Mouse (Mus musculus) left cerebral cortex, adult 8-10 months (tissue): ENCODE results near the gene Pcgf3. TPM values are rescaled to one million over a fixed set of nuclear protein-coding genes. Genes with fewer than 3 reads are reported as not detected.
A peak's percentile ranks its signal among the peaks of the same experiment; 100 is the strongest.
"Not testable (repeated sequence)": the region's sequence is repeated elsewhere in the genome, so short reads cannot be mapped to it uniquely, and the experiment has no call there.

ENCODE experiments used
- DNase-seq, 2 experiments: peaks; one replicate each; pipeline ENCODE4 v3.0.0; 2022; ENCODE audit warnings: low spot score in 2 of 2
- total RNA-seq, 4 experiments: library from RNA; stranded (reverse); gene quantifications; 2 replicates each; pipeline ENCODE4 v1.2.4; 2022

Pcgf3 gene
- total RNA-seq, 4 experiments from 2014 or later, result 36.7 to 41.7 (median 38.5) TPM

DNA sequence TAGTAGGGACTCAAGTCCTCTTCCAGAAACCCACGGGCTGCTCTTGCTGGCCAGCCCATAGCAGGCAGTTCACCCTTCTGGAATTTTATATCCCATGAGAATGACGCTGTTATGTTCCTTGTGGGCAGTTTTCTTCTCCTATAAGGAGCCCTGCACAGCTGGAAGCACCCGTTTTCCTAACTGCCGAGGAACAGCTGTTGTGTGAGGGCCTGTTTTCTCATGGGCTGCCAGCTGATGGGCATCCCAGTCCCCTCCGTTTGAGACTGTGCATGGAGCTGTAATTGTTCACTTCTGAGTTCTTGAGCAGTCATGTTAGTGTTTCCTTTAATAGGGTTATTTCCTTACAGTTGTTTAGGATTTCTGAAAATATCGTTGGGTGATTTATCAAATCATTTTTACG lies 8.6 kb downstream of the Pcgf3 start:
- no peak for DNase-seq

DNA sequence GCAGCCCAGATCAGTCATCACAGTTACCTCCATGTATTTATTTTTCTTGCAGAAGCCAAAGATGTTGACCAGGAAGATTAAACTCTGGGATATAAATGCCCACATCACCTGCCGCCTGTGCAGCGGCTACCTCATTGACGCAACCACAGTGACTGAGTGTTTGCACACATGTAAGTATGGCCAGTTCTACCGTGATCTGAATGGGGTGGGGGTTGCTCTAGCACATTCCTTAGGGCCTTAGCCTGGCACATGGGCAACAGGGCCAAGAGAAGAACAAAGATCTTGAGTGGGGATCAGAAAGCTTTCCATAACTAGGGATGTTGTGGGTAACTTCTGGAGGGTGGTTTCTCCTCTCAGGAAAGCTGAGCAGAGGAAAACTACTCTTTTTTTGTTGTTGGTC lies 12.7 kb downstream of the Pcgf3 start:
- DNase-seq, result no peak

DNA sequence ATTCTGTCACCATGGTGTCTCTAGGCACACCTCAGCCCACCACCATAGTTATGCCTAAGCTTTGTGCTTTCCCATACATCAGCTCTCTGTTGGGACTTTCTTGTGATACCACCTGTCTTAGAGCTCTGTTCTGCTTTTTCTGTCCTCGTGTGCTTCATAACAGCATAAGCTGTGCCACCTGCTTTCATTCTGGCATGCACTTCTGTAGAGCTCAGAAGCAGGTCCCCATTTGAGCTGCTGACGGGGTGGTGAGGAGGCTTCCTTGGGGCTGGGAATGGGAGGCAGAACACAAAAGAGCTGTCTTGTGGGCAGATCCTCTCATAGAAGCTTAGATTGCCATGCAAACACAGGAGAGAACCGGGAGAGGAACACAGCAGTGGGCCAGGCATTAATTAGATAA lies 14.9 kb downstream of the Pcgf3 start:
- no peak for DNase-seq

DNA sequence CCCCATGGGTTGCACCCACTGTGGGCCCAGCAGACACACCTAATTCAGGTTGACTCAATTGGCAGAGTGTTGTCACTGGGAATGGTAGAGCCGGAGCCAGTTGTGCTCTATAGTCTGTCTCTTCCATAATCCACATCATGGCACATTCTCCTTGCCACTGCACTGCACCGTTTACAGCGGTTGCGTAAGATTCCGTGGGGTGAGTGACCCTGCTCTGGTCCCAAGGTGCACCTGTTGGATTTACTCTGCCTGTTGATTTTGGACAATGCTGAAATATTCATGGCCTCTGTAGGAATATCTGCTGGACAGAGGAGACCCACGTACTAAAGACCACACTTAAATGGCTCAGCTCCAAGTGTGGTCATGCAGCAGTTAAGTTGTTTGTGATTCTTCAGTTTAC lies 22.0 kb downstream of the Pcgf3 start:
- no peak for DNase-seq

DNA sequence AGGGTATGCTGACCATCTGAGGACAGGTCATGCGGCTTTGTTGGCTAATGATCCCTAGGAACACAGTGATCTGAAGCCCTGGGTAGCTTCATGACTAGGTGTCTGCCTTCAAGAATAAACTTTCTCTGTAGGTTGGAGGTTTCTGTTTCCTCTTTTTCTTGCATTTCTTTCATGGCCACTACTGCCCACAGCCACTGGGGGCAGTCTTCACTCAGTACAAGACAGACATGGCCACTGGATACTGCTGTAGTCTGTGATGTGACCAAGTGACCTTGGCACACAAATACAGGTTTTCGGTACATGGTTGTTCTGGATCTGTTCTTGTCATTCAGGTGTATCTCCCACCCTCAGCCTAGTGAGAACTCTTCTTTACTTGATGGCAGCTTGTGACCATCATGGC lies 24.2 kb downstream of the Pcgf3 start:
- DNase-seq, result no peak

DNA sequence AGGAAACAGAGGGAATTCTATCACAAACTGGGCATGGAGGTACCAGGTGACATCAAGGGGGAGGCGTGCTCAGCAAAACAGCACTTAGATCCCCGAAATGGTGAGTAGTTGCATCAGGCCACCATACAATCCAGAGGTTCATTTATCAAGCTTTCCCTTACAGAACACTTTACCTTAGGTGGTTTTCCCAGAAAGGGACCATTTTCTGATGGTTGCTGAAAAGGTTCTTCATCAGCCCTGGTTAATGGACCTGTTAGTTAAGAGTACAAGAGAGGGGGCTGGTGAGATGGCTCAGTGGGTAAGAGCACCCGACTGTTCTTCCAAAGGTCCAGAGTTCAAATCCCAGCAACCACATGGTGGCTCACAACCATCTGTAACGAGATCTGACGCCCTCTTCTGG lies 25.1 kb downstream of the Pcgf3 start:
- not testable (repeated sequence) for DNase-seq

DNA sequence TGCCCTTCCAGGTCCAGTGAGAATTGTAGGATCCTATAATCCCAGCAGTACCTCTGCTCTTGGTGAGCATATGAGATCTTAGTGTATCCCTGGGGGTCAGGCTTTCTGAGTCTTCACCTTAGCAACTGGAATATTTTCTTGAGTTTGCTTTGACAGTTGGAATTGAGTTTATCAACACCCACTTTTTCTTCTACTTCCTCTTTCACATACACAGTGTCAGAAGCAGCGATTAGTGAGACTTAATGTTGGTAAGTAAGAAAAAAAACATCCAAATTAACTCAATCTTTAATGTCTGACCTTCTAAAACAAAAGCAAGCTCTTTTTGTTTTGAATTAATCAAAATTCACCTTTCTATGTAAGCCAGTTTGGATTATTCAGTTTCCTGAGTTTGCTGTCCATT lies 40.5 kb downstream of the Pcgf3 start:
- DNase-seq, result no peak

DNA sequence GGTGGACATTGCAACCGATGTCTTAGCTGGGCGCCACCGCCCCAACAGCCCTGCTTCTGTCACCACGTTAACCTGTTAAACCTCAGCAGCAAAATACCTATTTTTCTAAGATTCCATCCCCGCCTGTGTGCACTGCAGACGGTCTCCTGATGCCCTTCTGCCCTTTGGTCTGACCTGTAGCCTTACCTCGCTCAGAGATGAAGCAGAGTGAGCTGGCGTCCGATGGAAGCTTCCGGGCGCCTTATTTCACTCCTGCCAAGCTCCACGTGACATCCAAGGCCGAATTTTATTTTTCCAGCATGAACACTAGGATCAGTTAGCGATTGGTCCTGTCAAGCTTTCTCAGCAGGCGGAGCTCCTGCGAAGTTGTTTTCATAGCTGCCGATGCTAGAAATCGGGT lies 41.3 kb downstream of the Pcgf3 start:
- DNase-seq, result no peak

DNA sequence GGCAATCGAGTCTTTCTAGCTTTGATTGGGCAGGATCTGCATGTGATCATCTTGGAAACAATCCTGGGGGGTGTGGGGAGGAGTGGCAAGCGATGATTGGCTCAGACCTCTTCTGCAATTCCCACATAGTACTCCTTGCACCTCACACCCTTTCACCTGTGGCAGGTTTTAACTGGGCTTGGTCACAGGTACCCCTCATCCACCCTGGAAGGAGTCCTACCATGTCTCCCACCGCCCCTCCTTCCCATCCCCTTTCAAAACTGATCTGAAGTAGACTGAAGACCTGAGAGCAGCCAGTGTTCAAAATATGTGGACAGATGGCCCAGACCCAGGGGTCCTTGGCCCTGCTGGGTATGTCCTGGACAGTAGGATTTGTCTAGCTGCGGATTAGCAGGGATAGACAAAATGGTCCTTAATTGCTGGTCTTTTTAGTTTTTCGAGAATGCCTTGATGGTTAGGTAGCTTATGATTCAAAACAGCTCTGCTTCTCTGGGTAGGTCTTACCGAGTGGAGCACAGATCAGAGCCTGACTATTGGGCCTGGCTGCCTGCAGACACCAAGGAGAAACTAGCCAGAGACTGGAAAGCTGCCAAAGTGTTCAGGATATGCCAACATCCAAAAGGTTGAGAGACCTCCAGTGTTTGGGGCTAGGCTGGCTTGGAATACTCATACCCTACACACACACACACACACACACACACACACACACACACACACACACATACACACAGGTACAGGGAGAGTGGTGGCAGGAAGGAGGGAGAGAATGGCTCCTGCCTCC lies 54.7 kb downstream of the Pcgf3 start:
- DNase-seq, result no peak

DNA sequence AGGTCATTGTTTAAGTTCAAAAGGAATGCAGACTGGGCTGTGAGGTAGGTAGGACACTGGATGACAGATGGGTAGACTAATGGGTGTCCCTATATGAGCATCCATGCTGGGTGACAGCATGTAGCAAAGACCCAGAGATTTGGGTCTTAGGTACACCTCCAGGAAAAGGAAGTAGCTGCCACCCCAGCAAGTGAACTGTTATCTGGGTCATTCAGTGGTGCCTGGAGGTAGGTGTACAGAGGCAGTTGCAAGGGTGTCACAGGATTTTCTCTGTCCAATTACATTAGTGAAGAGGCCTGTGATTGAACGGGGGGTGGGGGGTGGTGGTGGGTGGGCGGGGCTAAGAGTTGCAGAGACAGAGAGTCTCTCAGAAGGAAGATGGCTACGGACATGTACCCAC lies 55.6 kb downstream of the Pcgf3 start:
- no peak for DNase-seq

DNA sequence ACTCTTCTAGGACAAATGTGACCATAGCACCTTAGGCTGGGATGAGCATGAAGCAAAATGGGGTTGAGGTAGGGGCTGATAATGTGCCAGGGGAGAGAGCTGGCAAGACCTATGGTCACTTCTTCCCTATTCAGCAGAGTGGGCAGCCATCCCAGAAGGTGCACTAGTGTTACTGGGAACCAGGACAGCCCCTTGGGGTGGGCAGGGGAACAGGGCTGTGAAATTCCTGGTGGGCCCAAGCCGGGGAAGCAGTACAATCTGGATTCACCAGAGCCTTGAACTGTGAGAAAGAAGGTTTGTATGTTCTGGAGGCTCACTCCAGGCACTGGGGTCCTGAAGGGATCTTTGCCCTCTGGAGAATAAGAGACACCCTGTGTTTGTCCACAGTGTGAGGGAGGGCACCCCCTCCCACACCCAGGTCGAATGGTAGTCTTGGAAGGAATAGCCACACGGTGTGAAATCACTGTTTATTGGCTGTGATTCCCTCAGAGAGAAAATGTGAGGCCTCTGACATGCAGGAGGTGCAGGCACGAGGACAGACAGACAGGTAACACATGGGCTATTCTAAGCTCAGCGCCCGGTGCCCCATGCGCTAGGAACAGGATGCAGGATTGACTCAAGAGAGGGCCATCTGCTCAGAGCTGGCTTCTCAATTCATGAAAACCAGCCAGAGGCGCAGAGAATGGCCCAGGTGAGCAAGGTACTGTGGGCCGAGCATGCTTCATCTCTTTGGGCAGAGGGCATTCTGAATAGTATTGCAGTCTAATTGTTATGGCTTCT lies 57.3 kb downstream of the Pcgf3 start:
- DNase-seq, result no peak

DNA sequence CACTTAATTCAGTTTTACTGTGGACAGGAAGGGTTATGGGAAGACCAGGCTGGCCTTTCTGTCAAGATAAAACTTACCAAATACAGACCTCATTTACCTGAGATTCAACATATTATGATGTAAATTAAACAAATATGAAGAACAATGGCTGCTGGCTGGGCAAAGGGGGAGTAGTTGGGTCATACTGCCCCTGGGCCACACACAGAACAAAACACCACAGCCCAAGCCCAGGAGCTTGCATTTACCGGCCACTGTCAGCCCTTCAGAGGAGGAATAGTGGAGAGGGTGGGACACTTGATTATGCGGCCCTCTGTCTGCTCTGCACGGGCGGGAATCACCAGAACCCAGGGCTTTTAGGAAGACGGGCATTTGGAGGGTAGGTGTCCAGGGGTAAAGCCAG lies 57.9 kb downstream of the Pcgf3 start:
- no peak for DNase-seq

DNA sequence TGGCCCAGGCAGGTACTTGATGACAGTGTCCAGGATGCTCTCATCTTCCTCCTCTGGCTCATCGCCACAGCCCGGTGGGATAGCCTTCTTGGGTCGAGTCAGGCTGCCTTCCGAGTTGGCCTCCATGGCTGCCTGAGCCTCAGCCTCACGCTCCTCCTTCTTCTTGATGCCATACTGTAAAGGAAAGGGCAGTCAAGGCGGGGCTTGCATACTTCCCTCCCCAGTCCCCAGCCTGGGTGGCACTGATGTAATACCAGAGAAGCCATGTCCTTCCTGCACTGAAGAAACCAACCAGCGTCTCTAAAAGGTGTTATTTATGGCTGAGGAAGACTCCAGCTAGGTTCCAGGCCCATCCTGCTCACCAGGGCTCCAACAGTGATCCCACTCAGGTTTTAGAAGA lies 59.1 kb downstream of the Pcgf3 start:
- no peak for DNase-seq

DNA sequence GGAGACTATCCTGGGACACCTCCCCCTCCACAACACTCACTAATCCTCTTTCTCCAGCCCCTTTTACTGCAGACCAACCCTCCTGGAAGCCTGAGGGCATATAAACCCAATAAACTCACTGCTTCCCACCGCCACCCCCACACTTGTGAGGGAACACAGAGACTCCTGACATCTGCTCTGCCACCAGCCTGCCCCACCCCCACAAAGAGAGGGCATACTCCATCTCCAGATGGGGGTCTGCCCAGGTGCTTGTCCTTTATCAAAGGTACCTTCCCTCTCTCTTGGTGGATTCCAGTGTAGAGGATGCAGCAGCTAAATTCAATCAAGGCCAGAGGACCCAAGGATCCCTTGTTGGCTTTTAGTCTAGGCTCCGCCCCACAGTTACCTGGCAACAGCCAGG lies 60.0 kb downstream of the Pcgf3 start:
- no peak for DNase-seq

DNA sequence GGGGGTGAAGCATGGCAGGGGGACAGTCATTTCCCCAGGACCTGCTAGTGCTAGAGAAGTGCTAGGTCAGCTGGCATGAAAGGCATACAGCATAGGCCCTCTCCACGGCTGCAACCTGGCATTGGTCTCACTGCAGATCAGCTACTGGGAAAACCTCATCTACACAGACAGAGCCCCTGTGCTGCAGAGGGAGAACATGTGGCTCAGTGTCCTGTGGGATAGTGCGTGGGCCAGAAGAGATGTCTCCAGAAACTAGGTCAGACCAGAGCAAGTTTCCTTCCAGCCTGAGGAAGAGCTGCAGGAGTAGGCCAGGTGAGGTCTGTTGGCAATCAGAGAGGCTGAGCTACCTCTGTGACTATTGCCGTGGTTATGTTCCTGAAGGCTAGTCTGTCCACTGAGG lies 60.9 kb downstream of the Pcgf3 start:
- DNase-seq, result peak in 1 of 2 experiments; percentile 38

DNA sequence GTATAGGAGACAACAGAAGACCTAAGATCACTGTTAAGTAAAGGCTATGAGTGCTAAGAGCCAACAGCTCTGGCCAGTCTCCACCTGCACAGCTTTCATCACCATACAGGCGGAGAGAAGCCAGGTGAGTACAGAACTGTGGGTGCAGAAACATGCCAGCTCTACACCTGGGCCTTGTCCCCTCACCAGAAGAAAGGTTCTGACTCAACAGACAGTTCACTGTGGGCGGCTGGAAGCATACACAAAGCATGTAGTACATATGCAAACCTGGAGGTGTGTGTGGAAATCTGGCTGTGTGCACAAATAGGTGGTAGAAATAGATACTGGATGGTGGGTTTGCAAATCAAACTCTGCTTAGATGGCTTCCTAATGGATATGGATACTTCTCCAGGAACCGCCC lies 61.6 kb downstream of the Pcgf3 start:
- DNase-seq, result peak in 1 of 2 experiments; percentile 50

DNA sequence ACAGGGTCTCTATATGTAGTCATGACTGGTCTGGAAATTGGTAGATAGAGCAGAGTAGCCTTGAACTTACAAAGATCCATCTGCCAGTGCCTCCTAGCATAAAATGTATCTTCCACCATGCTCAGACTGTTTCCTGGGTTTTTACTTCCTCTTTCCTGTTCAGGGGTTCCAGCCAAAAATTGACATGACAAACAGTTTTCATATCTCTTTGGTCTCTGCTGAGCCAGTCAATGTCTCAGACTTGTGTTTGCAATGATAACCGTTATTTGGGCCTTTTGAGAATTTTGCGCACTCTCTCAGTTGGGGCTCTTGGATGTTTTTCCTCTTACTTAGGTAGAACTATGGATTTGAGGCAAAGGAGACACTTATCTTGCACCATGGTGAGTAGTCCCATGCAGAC lies 73.2 kb downstream of the Pcgf3 start:
- DNase-seq, result no peak

DNA sequence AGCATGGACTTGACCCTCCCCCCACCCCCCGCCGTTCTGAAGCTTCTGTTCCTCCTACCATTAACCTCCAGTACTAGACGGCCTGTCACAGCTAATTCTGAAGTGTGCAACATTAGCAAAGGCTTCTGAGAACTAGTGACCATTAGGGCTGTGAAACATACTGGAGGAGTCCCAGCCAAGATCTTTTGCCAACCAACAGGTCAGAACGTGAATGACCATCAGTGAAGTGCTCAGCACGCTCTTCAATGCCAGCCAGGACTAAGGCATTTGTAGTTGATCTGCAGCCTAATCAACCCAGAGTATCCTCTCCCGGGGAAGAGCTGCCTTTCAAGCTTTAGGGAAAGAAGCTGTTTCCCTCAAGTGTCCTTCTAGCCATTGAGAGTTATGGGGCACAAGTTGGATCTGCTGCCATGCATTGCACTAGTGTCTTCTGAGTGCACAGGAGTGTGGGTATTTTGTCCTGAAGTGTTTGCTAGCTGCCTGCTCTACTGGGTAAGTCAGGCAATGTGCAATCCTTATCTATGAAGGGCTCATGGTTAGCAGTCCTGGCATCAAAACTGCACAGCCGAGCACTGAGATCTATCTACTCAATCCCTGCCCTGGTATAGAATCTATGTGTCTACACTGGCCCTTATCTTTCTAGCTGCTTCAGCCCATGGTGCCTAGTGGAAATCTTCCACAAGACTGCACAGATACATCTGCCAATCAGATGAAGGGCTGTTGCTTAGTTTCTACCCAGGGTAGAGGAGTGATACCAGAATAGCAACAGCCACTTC lies 82.7 kb downstream of the Pcgf3 start:
- no peak for DNase-seq

DNA sequence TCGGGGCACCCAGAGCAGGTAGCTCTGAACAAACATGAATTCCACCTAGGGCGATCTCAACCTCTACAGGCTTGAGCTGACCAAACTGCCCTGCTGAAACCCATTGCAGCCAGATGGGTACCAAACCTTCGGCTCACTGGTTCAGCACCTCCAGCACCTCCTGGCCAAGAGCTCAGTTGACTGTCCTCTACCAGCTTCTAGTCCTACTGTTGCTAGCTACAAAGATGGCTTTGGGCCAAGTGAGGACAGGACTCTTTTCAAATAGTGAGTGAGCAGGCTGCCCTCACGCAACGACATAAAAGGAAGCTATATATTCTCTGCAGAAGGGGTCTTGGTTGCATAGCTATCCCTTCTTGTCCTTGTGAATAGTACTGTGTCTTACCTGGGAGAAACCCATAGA lies 86.6 kb downstream of the Pcgf3 start:
- no peak for DNase-seq

DNA sequence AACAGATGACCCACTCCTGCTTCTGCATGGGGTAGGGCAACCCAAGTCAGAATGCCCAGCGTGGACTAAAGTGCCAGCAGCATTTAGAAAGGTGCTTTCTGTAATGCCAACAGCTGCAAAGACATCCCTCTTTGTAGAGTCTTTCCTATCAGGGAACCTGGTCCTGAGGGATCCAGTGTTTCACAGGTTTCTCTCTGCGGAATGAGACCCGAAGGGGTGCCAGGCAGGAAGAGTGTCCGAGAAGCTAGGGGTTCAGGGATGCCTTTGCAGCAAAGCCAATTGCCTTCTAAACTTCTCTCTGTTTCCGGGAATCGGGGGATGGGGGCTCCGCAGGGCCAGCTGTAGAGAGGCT lies 88.1 kb downstream of the Pcgf3 start:
- no peak for DNase-seq

DNA sequence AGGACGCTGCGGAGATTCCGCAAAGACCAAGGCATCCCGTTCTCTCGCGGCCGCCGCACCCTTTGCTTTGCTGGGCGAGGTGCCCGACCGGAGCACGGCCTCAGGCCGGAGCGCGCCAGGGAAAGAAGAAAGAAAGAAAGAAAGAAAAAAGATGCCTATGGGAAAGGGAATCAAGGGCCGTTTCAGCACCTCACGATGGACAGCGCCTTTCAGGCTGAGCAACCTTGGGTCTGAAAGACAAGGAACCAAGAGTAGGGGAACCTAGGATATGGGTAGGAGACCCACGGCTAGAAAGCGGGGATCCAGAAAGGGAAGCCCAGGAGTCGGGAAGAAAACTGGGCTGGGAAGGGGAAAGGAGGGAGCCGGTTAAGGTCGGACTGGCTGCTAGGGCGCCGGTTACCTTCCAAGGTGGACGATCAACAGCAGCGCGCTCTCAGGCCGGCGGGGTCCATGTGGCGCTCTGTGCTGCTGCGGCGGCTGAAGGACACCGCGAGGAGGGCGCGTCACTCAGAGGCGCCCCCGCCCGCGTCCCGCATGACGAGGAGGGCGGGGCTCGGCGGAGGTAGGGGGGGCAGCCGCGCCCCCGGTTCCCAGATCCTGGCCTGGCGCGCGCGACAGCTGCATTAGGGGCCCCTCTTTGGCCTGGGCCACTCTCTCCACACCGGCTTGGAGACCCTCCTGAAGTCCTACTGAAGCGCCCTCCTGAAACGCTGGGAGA lies 88.6 kb downstream of the Pcgf3 start, which contains the start of gene Cplx1:
Gene Cplx1, minus strand, starts transcription at position 536 of the 718 bp plus-strand sequence.
- DNase-seq, result peak; percentile 56 to 72

DNA sequence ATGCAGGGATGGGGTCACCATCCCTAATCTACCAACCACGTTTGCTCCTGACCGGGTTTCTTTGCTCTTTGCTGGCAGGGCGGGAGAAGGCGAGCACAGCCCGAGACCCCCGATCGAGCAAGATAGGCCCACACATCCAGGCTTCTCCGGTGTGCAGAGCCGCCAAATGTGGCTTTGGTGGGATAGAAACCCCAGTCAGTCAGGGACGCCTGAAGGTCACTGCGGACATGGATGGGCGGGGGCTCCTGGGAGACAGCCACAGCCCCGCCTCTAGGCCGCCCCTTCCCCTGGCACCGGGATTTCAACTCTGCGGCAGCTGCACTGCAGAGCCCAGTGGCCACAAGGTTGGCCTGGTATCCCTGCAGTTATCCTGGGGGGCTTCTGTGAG lies 89.2 kb downstream of the Pcgf3 start:
- no peak for DNase-seq
